Mouse (Mus musculus) bone marrow macrophage, adult 2 months (primary cell): Measurements from ENCODE around the gene Ypel3. TPM values are rescaled to one million over a fixed set of nuclear protein-coding genes. Genes with fewer than 3 reads are reported as not detected.
"Not testable (repeated sequence)": the region's sequence is repeated elsewhere in the genome, so short reads cannot be mapped to it uniquely, and the experiment has no call there.

Experiments used
- H3K27ac ChIP-seq: 2 replicates; pipeline ENCODE4 v1.5.1; 2012; ENCODE audit warnings: low read depth, low read length; ENCODE audit not compliant: insufficient read depth
- H3K4me1 ChIP-seq: 2 replicates; pipeline ENCODE4 v1.6.1; 2012; ENCODE audit warnings: low read length; ENCODE audit not compliant: control insufficient read depth, insufficient read depth
- H3K4me3 ChIP-seq: 2 replicates; pipeline ENCODE4 v1.5.1; 2012; ENCODE audit warnings: mild to moderate bottlenecking, low read length, moderate library complexity; ENCODE audit not compliant: insufficient read depth
- CTCF ChIP-seq: IDR thresholded peaks from 2 replicates; pipeline ENCODE4 v1.5.1; 2012; ENCODE audit warnings: low read depth, mild to moderate bottlenecking, low read length, moderate library complexity
- POLR2A ChIP-seq: IDR thresholded peaks from 2 replicates; pipeline ENCODE4 v1.6.1; 2012; ENCODE audit warnings: mild to moderate bottlenecking, low read depth, low read length, borderline replicate concordance
- polyA plus RNA-seq: library from polyadenylated mRNA; stranded (reverse); fragments of >200 nt; gene quantifications from 2 replicates; pipeline ENCODE4 v1.2.4, GENCODE M21; 2012; ENCODE audit not compliant: missing spikeins, insufficient read depth, insufficient read length

Ypel3 gene
- polyA plus RNA-seq, 1 experiment, result 412 TPM

- Histone ChIP-seq H3K4me3 (no peak overlapping the region), H3K4me1 (peaks cover 38% of the 10 kb centered on the region), H3K27ac (no peak overlapping the region)
- TF ChIP-seq POLR2A, result no peak
Measured at GRCm38 (mm10) chr7:126765540-126765939, 11.2 kb upstream of the Ypel3 start.

- TF ChIP-seq CTCF (no peak), POLR2A (no peak)
- no peak within 1 kb of the TSS for H3K4me3 ChIP-seq
Measured at GRCm38 (mm10) chr7:126766201-126766600, 10.6 kb upstream of the Ypel3 start, which contains the start of gene Gdpd3. TSS of gene Gdpd3 (plus strand) at chr7:126766334.

GRCm38 (mm10) chr7:126767001-126767400 is 9.8 kb upstream of the Ypel3 start:
- TF ChIP-seq CTCF (no peak), POLR2A (no peak)
- Histone ChIP-seq H3K4me1 (peaks cover 36% of the 10 kb centered on the region), H3K27ac (no peak overlapping the region), H3K4me3 (no peak overlapping the region)

More at GRCm38 (mm10) chr7:126766201-126766600, 10.6 kb upstream of the Ypel3 start, which contains the start of gene Gdpd3:
- H3K27ac ChIP-seq, result no peak within 1 kb of the TSS
- peaks cover 37% of the 10 kb centered on the region for H3K4me1 ChIP-seq

GRCm38 (mm10) chr7:126770784-126771183 is 6.0 kb upstream of the Ypel3 start:
- no peak overlapping the region for H3K4me3 ChIP-seq
- peaks cover 47% of the 10 kb centered on the region for H3K4me1 ChIP-seq
- 0 out of 2 replicates have a peak overlapping the region, but pooled peaks have one; percentile 4 for H3K27ac ChIP-seq
- TF ChIP-seq POLR2A, result no peak
- TF ChIP-seq CTCF, result no peak

- Histone ChIP-seq H3K4me1 (peaks cover 55% of the 10 kb centered on the region), H3K4me3 (no peak overlapping the region), H3K27ac (no peak overlapping the region)
- TF ChIP-seq POLR2A (no peak), CTCF (no peak)
Measured at GRCm38 (mm10) chr7:126773351-126773750, 3.4 kb upstream of the Ypel3 start.

- TF ChIP-seq CTCF, result no peak
- no peak for TF ChIP-seq POLR2A
- no peak overlapping the region for H3K4me3 ChIP-seq
- H3K4me1 ChIP-seq, result peaks cover 57% of the 10 kb centered on the region
- no peak overlapping the region for H3K27ac ChIP-seq
Measured at GRCm38 (mm10) chr7:126774463-126774862, 2.3 kb upstream of the Ypel3 start.

- TF ChIP-seq POLR2A (no peak), CTCF (peak; percentile 12; the same call in 1 of the 2 replicates)
- peaks cover 57% of the 10 kb centered on the region for H3K4me1 ChIP-seq
- no peak overlapping the region for H3K4me3 ChIP-seq
- H3K27ac ChIP-seq, result no peak overlapping the region
Measured at GRCm38 (mm10) chr7:126775185-126775977, 1.4 kb upstream of the Ypel3 start.

GRCm38 (mm10) chr7:126775978-126776234 is 849 bp upstream of the Ypel3 start:
- H3K27ac ChIP-seq, result no peak overlapping the region; the same call in 1 of the 2 replicates
- peaks cover 54% of the 10 kb centered on the region for H3K4me1 ChIP-seq
- no peak overlapping the region for H3K4me3 ChIP-seq
- TF ChIP-seq POLR2A (no peak), CTCF (no peak)

- H3K27ac ChIP-seq, result no peak overlapping the region
- peaks cover 45% of the 10 kb centered on the region for H3K4me1 ChIP-seq
- TF ChIP-seq CTCF (no peak), POLR2A (no peak)
- H3K4me3 ChIP-seq, result peak overlapping the region; percentile 62
Measured at GRCm38 (mm10) chr7:126777476-126777875, 721 bp downstream of the Ypel3 start.

- H3K4me3 ChIP-seq, result 0 out of 2 replicates have a peak overlapping the region, but pooled peaks have one; percentile 62
- H3K27ac ChIP-seq, result no peak overlapping the region
Measured at GRCm38 (mm10) chr7:126778147-126778546, 1.4 kb downstream of the Ypel3 start.

GRCm38 (mm10) chr7:126779101-126779500 is 2.3 kb downstream of the Ypel3 start:
- not testable (repeated sequence) for H3K4me3 ChIP-seq, H3K27ac ChIP-seq
- H3K4me1 ChIP-seq, result peaks cover 32% of the 10 kb centered on the region

More at GRCm38 (mm10) chr7:126778147-126778546, 1.4 kb downstream of the Ypel3 start:
- TF ChIP-seq CTCF (no peak), POLR2A (no peak)
- H3K4me1 ChIP-seq, result peaks cover 41% of the 10 kb centered on the region
